Comparison of ENCODE assay signal across 8 mouse cellular contexts in genomic region chr2:155276621-155277175, GRCm38 (mm10). TPM values are rescaled to one million over a fixed set of nuclear protein-coding genes. Genes with fewer than 3 reads are reported as not detected.
DNase-seq lines count a peak whose midpoint lies in the region; ATAC-seq and TF ChIP-seq lines count a peak whose summit lies in the region.

No protein-coding gene starts in this region.

- DNase-seq in ES-CJ7 (ENCODE audit: low read depth, low spot score): peak; percentile 59
- peak; percentile 72 for DNase-seq in embryonic facial prominence, embryonic 14.5 days (ENCODE audit: low spot score)
- peak; percentile 80 for DNase-seq in kidney, postnatal 14 days
- DNase-seq in lung, postnatal 0 days (ENCODE audit: low spot score): peak; percentile 86
- DNase-seq in ovary, postnatal 14 days (ENCODE audit: low spot score): peak; percentile 62
- DNase-seq in urinary bladder, adult 2 months (ENCODE audit: low spot score): peak; percentile 89

- no peak for TF ChIP-seq CTCF in bone marrow, adult 2 months (IDR thresholded peaks at IDR 0.05; ENCODE audit: control insufficient read depth, insufficient read depth, low read length)
- peak; percentile 5; the same call in 1 of the 2 replicates for TF ChIP-seq CTCF in lung, postnatal 0 days (IDR thresholded peaks at IDR 0.05)

- H3K4me1 ChIP-seq in bone marrow, adult 2 months (ENCODE audit: control insufficient read depth, insufficient read depth, low read length): no peaks in the 10 kb centered on the region
- H3K4me1 ChIP-seq in embryonic facial prominence, embryonic 14.5 days (ENCODE audit: control insufficient read depth, insufficient read depth, low read length): peaks cover 13% of the 10 kb centered on the region
- peaks cover 26% of the 10 kb centered on the region for H3K4me1 ChIP-seq in heart, embryonic 13.5 days
- H3K4me1 ChIP-seq in lung, postnatal 0 days (ENCODE audit: insufficient read depth, low read depth, low read length): peaks cover 5% of the 10 kb centered on the region; the same call in 1 of the 2 replicates

- H3K9me3 ChIP-seq in embryonic facial prominence, embryonic 14.5 days (ENCODE audit: control insufficient read depth, low read length): no peaks in the 10 kb centered on the region
- no peaks in the 10 kb centered on the region for H3K9me3 ChIP-seq in heart, embryonic 13.5 days
- no peaks in the 10 kb centered on the region for H3K9me3 ChIP-seq in lung, postnatal 0 days (ENCODE audit: low read length)

- peaks cover 6% of the 10 kb centered on the region for H3K36me3 ChIP-seq in embryonic facial prominence, embryonic 14.5 days (ENCODE audit: control insufficient read depth, insufficient read depth, low read length)
- H3K36me3 ChIP-seq in heart, embryonic 13.5 days: peaks cover 33% of the 10 kb centered on the region
- H3K36me3 ChIP-seq in lung, postnatal 0 days (ENCODE audit: insufficient read depth, low read length): no peaks in the 10 kb centered on the region

- no peak for TF ChIP-seq EP300 in lung, postnatal 0 days (IDR thresholded peaks at IDR 0.05)

- H3K27me3 ChIP-seq in embryonic facial prominence, embryonic 14.5 days (replicated peaks; ENCODE audit: control insufficient read depth, insufficient read depth, low read length): no peaks in the 10 kb centered on the region
- no peaks in the 10 kb centered on the region for H3K27me3 ChIP-seq in heart, embryonic 13.5 days (replicated peaks)
- H3K27me3 ChIP-seq in lung, postnatal 0 days (replicated peaks; ENCODE audit: insufficient read depth, low read length): no peaks in the 10 kb centered on the region

- peak overlapping the region; percentile 75 for H3K4me3 ChIP-seq in bone marrow, adult 2 months (replicated peaks; ENCODE audit: control insufficient read depth, low read depth, low read length)
- H3K4me3 ChIP-seq in embryonic facial prominence, embryonic 14.5 days (ENCODE audit: low read depth, low read length): peak overlapping the region; percentile 93
- peak overlapping the region; percentile 97 for H3K4me3 ChIP-seq in heart, embryonic 13.5 days
- peak overlapping the region; percentile 75 for H3K4me3 ChIP-seq in lung, postnatal 0 days (ENCODE audit: low read depth, low read length)

- H3K27ac ChIP-seq in bone marrow, adult 2 months (ENCODE audit: control insufficient read depth, insufficient read depth, low read depth, low read length, poor library complexity): peak overlapping the region; percentile 43; the same call in 1 of the 2 replicates
- peak overlapping the region; percentile 92 for H3K27ac ChIP-seq in embryonic facial prominence, embryonic 14.5 days (replicated peaks; ENCODE audit: low read depth, low read length)
- peak overlapping the region; percentile 93 for H3K27ac ChIP-seq in heart, embryonic 13.5 days (replicated peaks)
- peak overlapping the region; percentile 93 for H3K27ac ChIP-seq in lung, postnatal 0 days (ENCODE audit: low read length)

- 1% methylated on average over 49 of the region's 49 CpGs for WGBS in bone marrow, adult 2 months
- 0% methylated on average over 12 of the region's 49 CpGs for WGBS in embryonic facial prominence, embryonic 14.5 days
- 0% methylated on average over 46 of the region's 49 CpGs for WGBS in heart, embryonic 13.5 days
- WGBS in lung, postnatal 0 days: under 1% methylated on average over 35 of the region's 49 CpGs

- H3K9ac ChIP-seq in embryonic facial prominence, embryonic 14.5 days (ENCODE audit: low read depth, low read length): peak overlapping the region; percentile 97
- H3K9ac ChIP-seq in heart, embryonic 13.5 days: peak overlapping the region; percentile 99
- peak overlapping the region; percentile 88 for H3K9ac ChIP-seq in lung, postnatal 0 days (replicated peaks; ENCODE audit: low read depth)

- peak; percentile 91 for ATAC-seq in embryonic facial prominence, embryonic 14.5 days (ENCODE audit: low read depth)
- peak; percentile 88 for ATAC-seq in heart, embryonic 13.5 days (ENCODE audit: extremely low read depth, insufficient number of reproducible peaks, low FRiP score, low TSS enrichment)
- peak; percentile 93 for ATAC-seq in lung, postnatal 0 days

- H3K4me2 ChIP-seq in embryonic facial prominence, embryonic 14.5 days (ENCODE audit: low read depth, low read length): peak overlapping the region; percentile 75
- H3K4me2 ChIP-seq in heart, embryonic 13.5 days: peak overlapping the region; percentile 90
- peak overlapping the region; percentile 77 for H3K4me2 ChIP-seq in lung, postnatal 0 days (replicated peaks; ENCODE audit: low read depth, low read length)

- no peak; the same call in 1 of the 2 replicates for TF ChIP-seq POLR2A in bone marrow, adult 2 months (IDR thresholded peaks at IDR 0.05; ENCODE audit: borderline replicate concordance, control insufficient read depth, low read depth, low read length)

RNA-seq across cellular contexts. Expression of gene Map1lc3a, which starts 0.6 kb away (rescaled TPM):
- 33.5 and 41.2 TPM in 2 replicates for polyA plus RNA-seq in bone marrow, adult 2 months (2011; ENCODE audit: insufficient read depth, insufficient read length, low replicate concordance, missing spikeins)
- 241 and 248 TPM in 2 replicates for polyA plus RNA-seq in embryonic facial prominence, embryonic 14.5 days (2014; fragmentation: Nextera tagmentation; extraction: Ambion mirVana)
- polyA plus RNA-seq in heart, embryonic 13.5 days (2015; fragmentation: Nextera tagmentation; extraction: Ambion mirVana): 297 and 329 TPM in 2 replicates
- 382 and 428 TPM in 2 replicates for polyA plus RNA-seq in lung, postnatal 0 days (2015; fragmentation: Nextera tagmentation; extraction: Ambion mirVana)
- 150 and 161 TPM in 2 replicates for polyA plus RNA-seq in urinary bladder, adult 2 months (2012; rRNA removed)

RNA-seq across cellular contexts. Expression of gene Dynlrb1, which starts 40.4 kb away (rescaled TPM):
- 89.3 and 102 TPM in 2 replicates for polyA plus RNA-seq in bone marrow, adult 2 months (2011; ENCODE audit: insufficient read depth, insufficient read length, low replicate concordance, missing spikeins)
- polyA plus RNA-seq in embryonic facial prominence, embryonic 14.5 days (2014; fragmentation: Nextera tagmentation; extraction: Ambion mirVana): 453 and 460 TPM in 2 replicates
- polyA plus RNA-seq in heart, embryonic 13.5 days (2015; fragmentation: Nextera tagmentation; extraction: Ambion mirVana): 412 and 445 TPM in 2 replicates
- polyA plus RNA-seq in lung, postnatal 0 days (2015; fragmentation: Nextera tagmentation; extraction: Ambion mirVana): 332 TPM in 2 replicates
- polyA plus RNA-seq in urinary bladder, adult 2 months (2012; rRNA removed): 539 and 645 TPM in 2 replicates

Comparison
In these comparisons a context has a peak if more than half of its experiments do, and no peak if none do; other contexts are left out.
1. Peak in every context shown above with its lines: DNase-seq, ATAC-seq, H3K4me3 ChIP-seq and H3K27ac ChIP-seq.
2. H3K27ac ChIP-seq: peak in every context shown above with its lines; median percentile 93 in heart, embryonic 13.5 days; 93 in lung, postnatal 0 days; 92 in embryonic facial prominence, embryonic 14.5 days; 43 in bone marrow, adult 2 months.